Mouse (Mus musculus) hindbrain, embryonic 13.5 days (tissue): Measurements from ENCODE around the gene C330007P06Rik. TPM values are rescaled to one million over a fixed set of nuclear protein-coding genes. Genes with fewer than 3 reads are reported as not detected.

Experiments used
- ATAC-seq: fragments of 200-750 bp; cut with Nextera tagmentation; 2 replicates; pipeline ENCODE4 v1.8.0; 2017; ENCODE audit warnings: moderate TSS enrichment; ENCODE audit not compliant: low FRiP score
- H3K27ac ChIP-seq: fragments of 300-500 bp; sonication (generic); 2 replicates; pipeline ENCODE4 v1.5.1; 2015; ENCODE audit warnings: inconsistent platforms, mild to moderate bottlenecking, moderate library complexity
- H3K27me3 ChIP-seq: fragments of 300-500 bp; sonication (generic); 2 replicates; pipeline ENCODE4 v1.6.1; 2015; ENCODE audit warnings: mild to moderate bottlenecking, inconsistent platforms
- H3K36me3 ChIP-seq: fragments of 300-500 bp; sonication (generic); 2 replicates; pipeline ENCODE4 v1.6.1; 2015; ENCODE audit warnings: mild to moderate bottlenecking, inconsistent platforms
- H3K4me1 ChIP-seq: fragments of 300-500 bp; sonication (generic); replicated peaks from 2 replicates; pipeline ENCODE4 v1.6.1; 2015; ENCODE audit warnings: inconsistent platforms
- H3K4me2 ChIP-seq: fragments of 300-500 bp; sonication (generic); 2 replicates; pipeline ENCODE4 v1.6.1; 2015; ENCODE audit warnings: inconsistent platforms, mild to moderate bottlenecking, moderate library complexity
- H3K4me3 ChIP-seq: fragments of 300-500 bp; sonication (generic); 2 replicates; pipeline ENCODE4 v1.5.1; 2015; ENCODE audit warnings: mild to moderate bottlenecking, inconsistent platforms
- H3K9ac ChIP-seq: fragments of 300-500 bp; sonication (generic); 2 replicates; pipeline ENCODE4 v1.6.1; 2015; ENCODE audit warnings: mild to moderate bottlenecking, inconsistent platforms
- H3K9me3 ChIP-seq: fragments of 300-500 bp; sonication (generic); 2 replicates; pipeline ENCODE4 v1.6.1; 2016; ENCODE audit warnings: inconsistent platforms
- WGBS: fragments of 180-500 bp; shearing (Covaris S2); methylation state at CpG from one replicate; pipeline ENCODE4 v1.1.7; 2015; 5-methylcytosine and 5-hydroxymethylcytosine counted together
- polyA plus RNA-seq: library from polyadenylated mRNA; unstranded; fragments of >200 nt; fragmentation: Nextera tagmentation; extraction: Ambion mirVana; gene quantifications from 2 replicates; pipeline ENCODE4 v1.2.1, GENCODE M21; 2015

Gene C330007P06Rik
- polyA plus RNA-seq, 1 experiment from 2014 or later = 24.7 TPM

DNA sequence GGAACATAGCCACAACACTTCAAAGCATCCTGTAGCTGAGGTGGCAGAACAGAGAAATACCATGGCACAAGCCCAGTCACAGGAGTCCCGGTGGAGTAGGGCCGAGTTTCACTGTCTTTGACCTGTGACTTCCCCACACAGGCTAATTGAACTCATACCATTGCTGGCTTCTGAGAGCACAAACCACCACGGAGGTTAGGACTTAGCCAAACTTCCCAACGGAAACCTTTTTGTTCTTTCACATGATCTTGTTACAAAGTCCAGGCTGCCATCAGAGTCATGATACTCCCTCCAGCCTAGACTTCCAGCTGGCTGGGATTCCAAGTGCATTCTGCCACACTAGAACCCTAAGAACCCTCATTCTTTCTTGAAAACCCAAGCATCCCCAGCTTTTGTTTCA is 96.2 kb downstream of the C330007P06Rik start:
- Histone ChIP-seq H3K36me3 (no peaks in the 10 kb centered on the region), H3K9ac (no peak overlapping the region), H3K27me3 (no peaks in the 10 kb centered on the region), H3K4me1 (no peaks in the 10 kb centered on the region), H3K4me2 (no peak overlapping the region), H3K27ac (no peak overlapping the region), H3K4me3 (no peak overlapping the region), H3K9me3 (no peaks in the 10 kb centered on the region)
- ATAC-seq = no peak
- 75% methylated on average over 4 of the region's 4 CpGs for WGBS

DNA sequence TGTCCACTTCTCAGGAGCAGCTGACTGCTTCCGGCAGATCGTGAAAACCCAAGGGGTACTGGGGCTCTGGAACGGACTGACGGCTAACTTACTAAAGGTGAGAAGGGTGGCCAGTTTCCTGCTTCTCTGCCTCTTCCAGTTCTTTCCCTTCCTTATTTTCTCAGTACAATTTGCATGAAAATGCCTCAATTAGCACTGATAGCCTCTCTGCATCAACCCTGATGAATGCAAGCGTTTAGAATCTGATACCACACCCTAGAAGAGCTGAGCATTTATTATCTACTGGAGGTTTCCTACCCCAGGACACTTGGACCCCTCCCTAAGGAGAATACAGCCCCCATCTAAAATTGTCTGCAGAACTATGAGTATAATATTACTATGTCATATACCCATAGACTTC is 98.4 kb downstream of the C330007P06Rik start:
- Histone ChIP-seq H3K27ac (no peak overlapping the region), H3K4me1 (no peaks in the 10 kb centered on the region), H3K27me3 (no peaks in the 10 kb centered on the region), H3K9ac (no peak overlapping the region), H3K36me3 (no peaks in the 10 kb centered on the region), H3K9me3 (no peaks in the 10 kb centered on the region), H3K4me2 (no peak overlapping the region), H3K4me3 (no peak overlapping the region)
- no peak for ATAC-seq
- 84% methylated on average over 5 of the region's 5 CpGs for WGBS

Other genes with a start within 250 kb of the C330007P06Rik start
- 5.6 TPM in 2 replicates for gene Akap17b, start 228.7 kb downstream of the C330007P06Rik start, polyA plus RNA-seq
- 0.85 and 0.92 TPM in 2 replicates for gene Slc25a43, start 130.5 kb downstream of the C330007P06Rik start, polyA plus RNA-seq
- gene Slc25a5, start 78.5 kb downstream of the C330007P06Rik start, polyA plus RNA-seq = 568 and 574 TPM in 2 replicates
- gene Ube2a, start 211 bp downstream of the C330007P06Rik start, polyA plus RNA-seq = 120 and 122 TPM in 2 replicates
- 14.4 and 14.6 TPM in 2 replicates for gene Nkrf, start 28.8 kb upstream of the C330007P06Rik start, polyA plus RNA-seq
- gene Sept6, start 117.7 kb upstream of the C330007P06Rik start, polyA plus RNA-seq = 76.5 TPM in 2 replicates
- gene Sowahd, start 174.7 kb upstream of the C330007P06Rik start, polyA plus RNA-seq = 0.10 TPM in 1 of 2 replicates, not detected in the other
- 349 and 381 TPM in 2 replicates for gene Rpl39, start 211.3 kb upstream of the C330007P06Rik start, polyA plus RNA-seq
- 33.6 and 36.2 TPM in 2 replicates for gene Upf3b, start 236.2 kb upstream of the C330007P06Rik start, polyA plus RNA-seq